Mouse (Mus musculus): ENCODE measurements at regions not wholly inside any gene's neighbourhood (a gene's known extent, or its start where the extent isn't known, plus 50 kb on each side); places are given as distances from the start of the nearest gene placed in this dataset.

- no peak for DNase-seq (ENCODE audit: low spot score in 2 of 2)
Measured at GRCm38 (mm10) chr11:112412434-112412833, 369.6 kb upstream of the Sox9 start.

GRCm38 (mm10) chr11:112442639-112443038, 339.4 kb upstream of the Sox9 start:
- no peak for DNase-seq (ENCODE audit: low spot score in 2 of 2)

DNA sequence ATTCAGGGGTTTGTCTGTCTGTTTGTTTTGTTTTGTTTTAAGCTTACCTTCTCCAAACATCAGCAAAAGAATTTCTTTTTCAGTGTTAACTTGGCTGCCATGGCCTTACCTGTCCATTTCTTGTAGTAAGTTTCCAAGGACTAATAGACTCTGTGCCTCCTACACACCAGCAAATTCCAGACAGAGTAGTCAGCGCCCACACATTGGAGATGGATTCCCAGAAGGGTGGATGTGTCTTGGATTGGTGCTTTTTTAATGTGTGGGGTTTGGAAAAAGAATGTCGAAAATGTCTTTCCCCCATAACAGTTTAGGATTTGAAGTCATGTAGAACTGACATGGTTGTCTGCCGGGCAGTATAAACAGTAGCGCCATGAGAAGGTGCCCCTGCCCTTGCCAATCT, 338.1 kb upstream of the Sox9 start:
- no peak for DNase-seq (ENCODE audit: low spot score in 2 of 2)

DNA sequence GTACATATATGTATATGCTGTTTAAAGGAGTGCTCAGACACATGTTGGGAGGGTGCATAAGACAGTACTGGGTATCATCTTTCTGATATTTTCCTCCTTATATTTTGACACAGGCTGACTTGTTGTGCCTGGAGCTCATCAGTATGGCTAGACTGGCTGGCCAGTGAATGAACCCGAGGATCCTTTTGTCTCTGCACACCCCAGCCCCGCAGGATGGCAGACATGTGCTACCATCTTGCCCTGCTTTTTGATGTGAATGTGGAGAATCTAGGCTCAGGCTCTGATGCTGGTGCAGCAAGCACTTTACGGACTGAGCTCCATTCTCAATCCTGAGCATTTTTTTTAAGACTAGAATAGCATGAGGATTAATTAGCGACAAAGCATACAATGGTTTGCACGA, 332.4 kb upstream of the Sox9 start:
- no peak for DNase-seq (ENCODE audit: low spot score in 2 of 2)

DNA sequence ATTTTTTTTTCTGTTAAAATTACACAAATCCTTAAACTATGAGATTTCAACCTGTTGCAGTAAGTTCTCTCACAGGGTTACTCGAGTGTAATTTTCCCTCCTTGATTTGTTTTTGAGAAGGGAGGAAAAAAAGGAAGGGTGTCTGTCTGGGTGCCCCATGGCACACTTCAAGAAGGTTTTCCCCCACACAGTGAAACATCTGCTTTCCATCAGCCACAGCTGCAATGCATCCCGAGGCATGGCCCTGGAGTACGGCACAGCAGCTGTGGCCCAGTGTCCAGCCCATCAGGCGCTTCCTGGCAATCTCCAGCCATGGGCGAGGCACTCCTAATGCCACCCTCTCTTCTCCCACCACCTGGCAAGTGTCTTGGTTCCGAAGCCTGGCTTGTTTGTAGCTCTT, 331.8 kb upstream of the Sox9 start:
- DNase-seq (ENCODE audit: low spot score in 2 of 2) = no peak

GRCm38 (mm10) chr11:112458075-112458474, 323.9 kb upstream of the Sox9 start:
- DNase-seq (ENCODE audit: low spot score in 2 of 2) = no peak

DNA sequence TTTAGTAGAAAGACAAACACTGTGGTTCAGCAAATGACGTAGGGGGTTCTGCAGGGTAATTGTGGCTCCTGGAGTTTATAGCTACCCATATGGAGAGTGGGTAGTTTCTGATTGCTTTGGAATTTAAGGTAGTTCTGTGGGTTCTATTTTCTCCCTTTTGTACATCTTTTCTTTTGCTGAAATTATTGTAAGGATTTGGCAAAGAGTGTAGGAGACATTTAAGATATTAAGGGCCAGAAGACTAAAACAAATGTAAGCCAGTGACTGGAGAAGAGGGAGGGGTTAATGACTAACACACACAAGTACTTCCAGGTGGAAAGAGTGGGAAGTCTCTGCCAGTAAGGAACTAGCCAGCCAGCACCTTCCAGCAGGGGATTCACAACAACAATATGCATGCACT, 318.9 kb upstream of the Sox9 start:
- DNase-seq (ENCODE audit: low spot score in 2 of 2) = no peak

DNA sequence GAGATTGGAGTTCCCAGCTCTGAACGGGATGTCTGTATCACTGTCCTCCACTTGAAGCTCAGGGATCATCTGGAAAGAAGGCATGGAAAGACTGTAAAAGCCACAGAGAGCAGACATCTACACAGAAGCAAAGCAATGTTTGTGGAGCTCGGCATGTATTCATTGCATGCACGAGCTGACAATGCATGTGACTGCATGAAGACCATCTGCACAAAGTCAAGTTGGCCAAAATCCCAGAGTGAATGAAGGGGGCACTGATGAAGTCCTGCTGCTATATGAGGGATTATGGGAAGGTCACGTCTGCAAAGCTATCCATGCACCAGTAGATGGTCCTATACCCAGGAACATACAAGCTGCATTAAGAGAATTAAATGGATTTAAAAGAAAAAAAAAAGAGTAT, 317.6 kb upstream of the Sox9 start:
- no peak for DNase-seq (ENCODE audit: low spot score in 2 of 2)

DNA sequence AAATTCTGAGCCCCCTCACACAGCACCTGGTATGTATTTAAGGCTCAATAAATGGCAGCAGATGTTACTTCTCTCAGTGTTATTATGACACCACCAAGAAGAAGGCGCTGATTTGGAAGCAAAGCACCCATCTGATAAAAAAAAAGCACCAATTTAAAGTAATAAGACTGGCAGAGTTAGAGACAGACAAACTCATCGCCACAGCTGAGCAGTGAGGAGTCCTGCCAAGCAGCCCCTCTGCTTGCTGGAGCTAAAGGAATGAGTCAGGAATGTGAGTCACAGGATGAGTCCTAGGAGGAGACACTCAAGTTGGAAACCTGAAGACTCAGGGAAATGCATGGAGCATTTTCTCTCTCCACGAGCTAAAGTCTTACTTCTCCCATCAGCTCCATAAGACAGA, 311.7 kb upstream of the Sox9 start:
- no peak for DNase-seq (ENCODE audit: low spot score in 2 of 2)

DNA sequence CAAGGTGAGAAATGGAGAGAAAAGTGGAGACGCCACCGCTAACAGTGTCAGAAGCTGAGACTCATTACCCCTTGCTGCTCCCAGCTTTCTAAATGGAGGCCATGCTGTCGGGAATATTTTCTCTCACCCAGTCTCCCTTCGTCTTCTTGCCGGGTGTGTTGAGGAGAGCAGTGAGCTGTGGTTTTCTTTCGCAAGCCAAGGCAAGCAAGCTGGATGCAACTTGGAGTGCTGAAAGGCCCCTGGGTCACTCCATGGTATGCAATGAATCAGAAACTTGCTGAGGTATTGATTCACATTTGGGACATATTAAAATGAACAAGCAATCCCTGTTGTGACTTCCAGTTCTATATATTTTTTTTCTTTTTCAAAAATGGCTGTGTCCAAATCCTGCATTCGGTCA, 308.8 kb upstream of the Sox9 start:
- no peak for DNase-seq (ENCODE audit: low spot score in 2 of 2)

GRCm38 (mm10) chr11:112473681-112474080, 308.3 kb upstream of the Sox9 start:
- DNase-seq (ENCODE audit: low spot score in 2 of 2) = no peak

DNA sequence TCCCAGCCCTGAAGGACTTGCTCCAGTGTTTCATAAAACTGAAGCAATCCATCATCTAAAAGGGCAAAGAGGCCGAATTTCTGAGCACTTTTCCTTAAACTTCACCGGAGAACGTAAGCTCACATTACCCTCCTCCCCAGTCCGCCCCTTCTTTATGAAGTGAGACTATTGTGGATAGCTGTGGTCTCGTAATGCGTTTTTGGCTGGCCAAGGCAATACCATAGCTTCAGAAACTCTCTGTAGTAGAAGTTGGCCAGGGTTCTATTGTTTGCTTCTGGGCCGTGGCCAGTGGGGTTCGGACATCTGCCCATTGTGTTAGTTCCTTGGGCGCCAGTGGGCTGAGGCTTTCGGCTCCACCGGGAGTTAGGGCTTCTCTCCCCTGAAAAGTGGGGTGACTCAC, 301.7 kb upstream of the Sox9 start:
- DNase-seq (ENCODE audit: low spot score in 2 of 2) = no peak

GRCm38 (mm10) chr11:112501781-112502180, 280.2 kb upstream of the Sox9 start:
- no peak for DNase-seq (ENCODE audit: low spot score in 2 of 2)

DNA sequence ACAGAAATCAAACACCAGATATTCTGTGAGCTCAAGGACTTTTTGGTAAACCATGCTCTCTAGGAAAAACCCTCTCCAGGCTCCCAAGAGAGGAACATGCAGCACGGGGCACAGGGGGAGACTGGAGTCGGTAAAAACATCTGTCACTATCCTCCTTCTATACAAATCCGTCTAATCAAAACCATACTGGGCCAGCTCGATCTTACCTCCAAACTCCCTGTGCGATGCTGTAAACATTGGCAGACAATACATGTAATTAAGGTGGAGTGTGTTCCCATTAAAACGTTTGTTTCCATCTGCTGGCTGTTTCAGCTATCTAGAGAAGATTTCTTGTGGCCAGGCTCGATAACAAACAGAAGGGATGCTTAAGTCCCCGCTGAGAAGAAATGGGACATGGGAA, 262.9 kb upstream of the Sox9 start:
- no peak for DNase-seq (ENCODE audit: low spot score in 2 of 2)

DNA sequence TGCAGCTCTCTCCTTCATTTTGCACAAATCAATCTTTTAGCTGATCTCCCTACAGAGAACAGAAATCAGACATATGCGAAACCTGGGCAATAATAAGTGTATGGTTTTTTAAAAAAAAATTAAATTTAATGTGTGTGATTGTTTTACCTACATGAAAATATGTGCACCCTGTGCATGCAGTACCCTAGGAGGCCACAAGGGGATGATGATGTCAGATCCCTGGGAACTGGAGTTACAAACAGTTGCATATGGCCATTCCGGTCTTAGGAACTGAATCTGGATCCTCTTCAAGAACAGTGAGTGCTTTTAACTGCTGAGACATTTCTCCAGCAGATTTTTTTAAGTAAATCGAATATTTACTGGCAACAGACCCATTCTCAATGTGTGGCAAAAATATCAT, 257.0 kb upstream of the Sox9 start:
- no peak for DNase-seq (ENCODE audit: low spot score in 2 of 2)

GRCm38 (mm10) chr11:112542573-112542972, 239.5 kb upstream of the Sox9 start:
- DNase-seq (ENCODE audit: low spot score in 2 of 2) = no peak

GRCm38 (mm10) chr11:112543473-112543872, 238.6 kb upstream of the Sox9 start:
- DNase-seq (ENCODE audit: low spot score in 2 of 2) = no peak

GRCm38 (mm10) chr11:112545231-112546010, 236.6 kb upstream of the Sox9 start:
- no peak for DNase-seq (ENCODE audit: low spot score in 2 of 2)

DNA sequence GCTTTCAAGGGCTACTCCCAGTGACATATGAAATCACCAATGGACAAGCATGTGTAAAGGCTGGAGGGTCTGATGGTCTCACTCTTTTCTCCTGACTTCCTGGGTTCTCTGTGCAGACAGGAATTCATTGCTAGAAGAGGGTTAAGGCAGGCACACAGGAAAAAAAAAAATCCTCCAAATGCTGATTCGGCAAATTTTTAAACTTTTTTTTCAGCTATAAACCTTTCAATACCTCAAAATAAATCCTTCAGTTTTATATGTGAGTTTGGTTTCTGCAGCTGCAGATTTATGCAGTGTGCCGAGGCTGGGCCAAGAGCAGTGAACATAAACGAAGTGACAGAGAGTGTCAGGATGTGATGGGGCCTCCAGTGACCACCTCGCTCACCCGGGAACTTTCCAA, 235.9 kb upstream of the Sox9 start:
- DNase-seq (ENCODE audit: low spot score in 2 of 2) = no peak

DNA sequence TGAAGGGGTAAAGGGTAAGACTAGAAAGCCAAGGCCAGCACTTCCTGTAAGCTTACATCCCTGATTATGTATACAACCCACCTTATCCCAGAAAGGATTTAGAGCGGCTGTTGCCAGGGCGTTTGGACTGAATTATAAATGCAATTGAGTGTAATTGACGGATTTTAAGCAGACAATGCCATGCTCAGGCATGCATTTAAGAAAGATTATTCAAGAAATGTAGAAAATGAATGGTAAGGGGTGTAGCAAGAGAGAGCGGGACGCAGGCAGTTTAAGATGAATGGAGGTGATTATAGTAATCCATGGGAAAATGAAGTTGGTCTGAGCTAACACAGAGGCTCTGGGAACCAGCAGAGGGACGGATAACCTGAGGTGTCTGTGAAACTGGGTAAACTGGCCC, 229.2 kb upstream of the Sox9 start:
- no peak for DNase-seq (ENCODE audit: low spot score in 2 of 2)

DNA sequence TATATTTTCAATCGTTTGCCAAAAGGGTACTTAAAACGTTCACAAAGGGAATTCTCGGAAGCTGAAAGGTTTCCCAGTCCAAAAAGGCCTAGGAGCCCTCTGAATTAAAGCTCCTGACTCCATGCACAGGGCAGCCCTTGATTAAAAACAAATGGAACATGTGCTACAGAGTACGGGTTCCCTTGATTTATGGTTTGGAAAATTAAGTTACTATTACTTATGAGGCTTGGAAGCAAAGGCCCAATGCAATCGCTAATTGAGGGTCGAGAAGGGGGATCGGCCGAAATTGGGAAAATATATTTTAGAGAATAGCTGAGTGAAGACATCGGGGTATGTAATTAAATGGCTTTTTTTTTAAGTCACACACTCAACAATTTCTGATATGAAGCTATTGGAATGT, 219.0 kb upstream of the Sox9 start:
- no peak for DNase-seq (ENCODE audit: low spot score in 2 of 2)

DNA sequence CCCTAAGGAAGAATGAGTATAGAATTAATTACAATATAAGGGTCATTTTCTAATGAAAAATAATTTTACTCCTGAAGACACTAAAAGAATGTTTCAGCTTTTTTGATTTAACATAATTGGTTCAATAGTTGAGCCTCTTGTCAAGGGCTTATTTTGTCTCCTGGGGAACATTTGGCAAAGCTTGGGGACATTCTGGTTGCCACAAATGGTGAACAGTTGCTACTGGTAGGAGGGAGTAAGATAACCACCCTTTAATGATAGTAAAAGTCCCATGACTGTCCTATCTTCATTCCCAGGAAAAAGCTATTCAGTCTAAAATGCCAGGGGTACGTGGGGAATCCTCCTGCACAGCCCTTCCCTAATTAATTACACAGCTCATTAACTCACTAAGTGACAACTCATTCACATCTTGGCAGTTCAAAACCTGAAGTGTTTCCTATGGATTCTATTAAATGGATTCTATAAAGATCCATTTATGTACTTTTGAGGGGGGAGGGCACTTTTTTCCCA, 217.3 kb upstream of the Sox9 start:
- DNase-seq (ENCODE audit: low spot score in 2 of 2) = no peak

DNA sequence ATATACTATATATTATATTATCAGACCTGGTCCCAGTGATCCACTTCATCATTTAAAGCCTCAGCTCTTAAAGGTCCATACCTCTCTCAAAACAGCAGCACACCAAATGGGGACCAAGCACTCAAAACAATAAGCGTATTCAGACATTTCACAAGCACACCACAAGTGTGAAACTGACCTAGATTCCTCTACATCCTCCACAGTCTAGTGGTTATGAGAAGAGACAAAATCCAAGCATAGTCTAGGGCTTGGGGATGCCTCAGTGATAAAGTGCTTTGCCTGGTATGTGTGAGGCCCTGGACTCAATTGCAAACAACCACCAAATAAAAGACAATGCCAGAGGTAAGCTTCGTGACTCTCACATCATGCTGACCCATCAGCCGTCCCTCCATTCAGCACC, 216.0 kb upstream of the Sox9 start:
- no peak for DNase-seq (ENCODE audit: low spot score in 2 of 2)

DNA sequence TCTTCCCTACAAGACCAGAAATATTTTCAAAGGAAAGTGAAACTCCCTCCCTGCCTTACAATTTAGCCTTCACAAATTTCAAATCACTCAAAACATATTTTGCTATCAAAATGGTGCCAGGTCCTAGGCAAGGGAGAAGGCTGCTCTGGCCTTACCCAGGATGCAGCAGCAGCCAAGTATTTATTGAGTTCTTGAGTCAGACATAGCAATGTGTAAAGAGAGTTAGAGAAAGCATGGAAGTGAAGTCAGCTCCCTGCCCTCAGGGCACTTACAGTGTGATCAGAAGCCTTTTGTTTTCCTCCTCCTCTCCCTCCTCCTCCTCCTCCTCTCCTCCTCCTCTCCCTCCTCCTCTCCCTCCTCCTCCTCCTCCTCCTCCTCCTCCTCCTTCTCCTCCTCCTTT, 194.6 kb upstream of the Sox9 start:
- DNase-seq (ENCODE audit: low spot score in 2 of 2) = no peak
